8 mouse cellular contexts compared by ENCODE assay signal in the genomic region with DNA sequence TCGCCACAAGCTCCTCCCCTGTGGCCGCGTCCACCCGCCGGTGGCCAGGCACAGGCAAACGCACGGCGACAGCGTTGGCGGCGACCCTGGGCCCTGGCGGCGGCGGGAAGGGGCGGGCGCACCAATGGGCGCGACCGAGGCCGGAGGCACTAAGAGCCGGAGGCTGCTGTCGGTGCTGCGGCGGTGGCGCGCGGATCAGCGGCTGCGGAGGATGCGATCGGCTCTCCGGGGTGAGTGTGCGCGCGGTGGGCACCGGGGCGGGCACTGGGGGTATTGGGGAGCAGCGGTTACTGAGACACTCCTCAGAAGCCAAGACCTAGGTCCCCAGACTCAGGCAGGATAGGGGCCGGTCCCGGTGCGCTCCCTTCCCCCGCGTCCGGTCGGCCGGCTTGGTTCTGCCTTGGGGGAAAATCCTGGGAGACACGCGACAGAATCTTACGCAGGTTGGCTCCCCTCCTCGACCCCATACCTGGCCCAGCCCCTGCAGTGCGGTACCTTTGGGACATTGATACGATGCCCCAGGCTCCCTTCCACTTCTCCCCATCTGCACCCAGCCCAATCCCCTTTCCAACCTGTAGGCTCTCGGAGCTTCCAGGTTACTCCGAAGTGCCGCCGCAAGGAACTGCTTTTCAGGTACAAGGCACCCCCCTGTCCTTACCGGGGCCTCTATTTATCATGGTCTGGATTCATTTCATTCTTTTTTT. TPM values are rescaled to one million over a fixed set of nuclear protein-coding genes. Genes with fewer than 3 reads are reported as not detected.
A peak's percentile ranks its signal among the peaks of the same experiment; 100 is the strongest.
DNase-seq lines count a peak whose midpoint lies in the region; TF ChIP-seq lines count a peak whose summit lies in the region.

Dnajc6 (plus strand) TSS at position 115 of the 704 bp plus-strand sequence.

- H3K9ac ChIP-seq in ES-E14 (ENCODE audit: insufficient read depth, low read depth, low read length, poor library complexity, severe bottlenecking): peak within 1 kb of the TSS; percentile 82

- intact Hi-C loops in gastrocnemius, adult 2 months (cut with DNase I): no loop called here
- intact Hi-C loops in heart, postnatal 10 days (cut with DNase I): no loop called here

- no peaks in the 10 kb centered on the region for H3K9me3 ChIP-seq in ES-E14 (ENCODE audit: control insufficient read depth, insufficient read depth, low read depth, low read length)
- no peaks in the 10 kb centered on the region for H3K9me3 ChIP-seq in midbrain, embryonic 10.5 days (replicated peaks)

- no peak within 1 kb of the TSS for H3K27ac ChIP-seq in gastrocnemius, adult 2 months
- no peak within 1 kb of the TSS for H3K27ac ChIP-seq in ES-E14 (ENCODE audit: insufficient read depth, low read depth, low read length, poor library complexity, severe bottlenecking)
- H3K27ac ChIP-seq in midbrain, embryonic 10.5 days (replicated peaks): peak within 1 kb of the TSS; percentile 70

- WGBS in midbrain, embryonic 10.5 days: under 1% methylated on average over 53 of the region's 57 CpGs

- H3K4me3 ChIP-seq in gastrocnemius, adult 2 months: peak within 1 kb of the TSS; percentile 71
- peak within 1 kb of the TSS; percentile 87 to 92 for H3K4me3 ChIP-seq in ES-E14 (ENCODE audit: insufficient read depth in 1 of 2, low read depth in 1 of 2, low read length in 2 of 2, poor library complexity in 1 of 2, severe bottlenecking in 1 of 2)
- H3K4me3 ChIP-seq in midbrain, embryonic 10.5 days: peak within 1 kb of the TSS; percentile 69

- H3K4me1 ChIP-seq in ES-E14 (ENCODE audit: control insufficient read depth in 2 of 2, insufficient read depth in 2 of 2, low read length in 2 of 2, poor library complexity in 1 of 2): peaks cover 0 to 4% of the 10 kb centered on the region in 2 experiments; a peak in 1 of 4 replicates
- peaks cover 27% of the 10 kb centered on the region for H3K4me1 ChIP-seq in midbrain, embryonic 10.5 days

- in situ Hi-C loops in ES-E14 (cut with MboI; ENCODE audit: low sequenced_read_pairs in 2 of 2, unreplicated experiment in 2 of 2): no loop called here

- H3K36me3 ChIP-seq in ES-E14 (ENCODE audit: control insufficient read depth, insufficient read depth, low read length, poor library complexity, severe bottlenecking): no peaks in the 10 kb centered on the region
- no peaks in the 10 kb centered on the region for H3K36me3 ChIP-seq in midbrain, embryonic 10.5 days

- DNase-seq in gastrocnemius, adult 2 months: peak; percentile 30
- no peak for DNase-seq in gastrocnemius, adult 8-10 months (ENCODE audit: low spot score in 2 of 2)
- DNase-seq in ES-E14 (ENCODE audit: low read depth, low spot score): no peak
- DNase-seq in embryo, embryonic 10.5 days (ENCODE audit: low spot score): peak; percentile 57
- DNase-seq in heart, postnatal 10 days: peak; percentile 15 to 20
- DNase-seq in left cerebral cortex, adult 8-10 months (ENCODE audit: low spot score in 2 of 2): peak in 1 of 2 experiments; percentile 26
- DNase-seq in midbrain, embryonic 10.5 days (ENCODE audit: low spot score): peak; percentile 67
- peak; percentile 46 for DNase-seq in thymus, postnatal 25 days

- TF ChIP-seq CTCF in gastrocnemius, adult 2 months (IDR thresholded peaks at IDR 0.05): no peak

- peaks cover 71% of the 10 kb centered on the region for H3K27me3 ChIP-seq in midbrain, embryonic 10.5 days (ENCODE audit: low read depth, poor library complexity, severe bottlenecking)

TF ChIP-seq in ES-E14, 5 proteins besides CTCF, POLR2A, EP300 and RAD21:
- TF ChIP-seq ZNF384 (IDR thresholded peaks at IDR 0.05; ENCODE audit: low read depth, low read length): 0 out of 2 replicates have a peak, but pooled peaks have one; percentile 64
- TF ChIP-seq HCFC1 (IDR thresholded peaks at IDR 0.05; ENCODE audit: borderline replicate concordance, insufficient read depth, low read length): no peak; the same call in 1 of the 2 replicates
- no peak for TF ChIP-seq ZC3H11A (IDR thresholded peaks at IDR 0.05; ENCODE audit: borderline replicate concordance, low read depth, low read length)
- no peak for TF ChIP-seq CHD2 (IDR thresholded peaks at IDR 0.05; ENCODE audit: low read depth, low read length)
- TF ChIP-seq MAFK (IDR thresholded peaks at IDR 0.05; ENCODE audit: insufficient read depth, low read depth, low read length): no peak

RNA-seq across cellular contexts. Expression of gene Dnajc6, which starts in this region (rescaled TPM):
- under 1 TPM; 0.08 to 0.28 TPM for total RNA-seq in gastrocnemius, adult 2 months (2021)
- total RNA-seq in gastrocnemius, adult 8-10 months (2022): under 1 TPM; 0.07 to 0.29 (median 0.18) TPM
- 7.2 and 10.1 TPM in 2 replicates for total RNA-seq in ES-E14 (2012; rRNA removed)
- under 1 TPM; 0.50 to 0.55 TPM for total RNA-seq in heart, postnatal 10 days (2021)
- 100 to 1,000 TPM; 274 to 346 (median 317) TPM for total RNA-seq in left cerebral cortex, adult 8-10 months (2022)
- polyA plus RNA-seq in midbrain, embryonic 10.5 days (2016; fragmentation: Nextera tagmentation; extraction: Ambion mirVana): 1.2 and 3.0 TPM in 2 replicates

Comparison
In these comparisons a context has a peak if more than half of its experiments do, and no peak if none do; other contexts are left out.
1. RNA of gene Dnajc6 (total RNA-seq): 274 to 346 TPM in left cerebral cortex, adult 8-10 months; 7.2 to 10.1 TPM in ES-E14, 0.50 to 0.55 TPM in heart, postnatal 10 days, 0.08 to 0.28 TPM in gastrocnemius, adult 2 months and 0.07 to 0.29 TPM in gastrocnemius, adult 8-10 months; every median in the first group is over 10 times any median in the second.
2. Peak in DNase-seq and H3K4me3 ChIP-seq in gastrocnemius, adult 2 months; RNA of the gene not detected or under 1 TPM.
3. Peak in DNase-seq in heart, postnatal 10 days; RNA of the gene not detected or under 1 TPM.
4. DNase-seq: peak in embryo, embryonic 10.5 days (single experiment), midbrain, embryonic 10.5 days (single experiment) and thymus, postnatal 25 days (single experiment); none in gastrocnemius, adult 8-10 months (0 of 2) and ES-E14 (single experiment).
5. Peak in every context shown above with its lines, with median percentiles within 50 percentile points of each other: H3K4me3 ChIP-seq.